Mouse (Mus musculus) myocyte (in vitro differentiated cells): ENCODE measurements around the gene Scamp3.

Experiments
- CEBPB ChIP-seq: IDR thresholded peaks from 2 replicates; pipeline ENCODE4 v1.6.1; 2011; ENCODE audit warnings: mild to moderate bottlenecking, moderate library complexity; ENCODE audit not compliant: poor library complexity, insufficient read depth, severe bottlenecking
- E2F4 ChIP-seq: IDR thresholded peaks from one replicate; pipeline ENCODE4 v1.6.1; 2011; ENCODE audit warnings: mild to moderate bottlenecking, control low read depth, moderate library complexity; ENCODE audit not compliant: insufficient read depth
- MAX ChIP-seq: IDR thresholded peaks from one replicate; pipeline ENCODE4 v1.6.1; 2011; ENCODE audit warnings: low read depth, mild to moderate bottlenecking, control low read depth
- MYOD1 ChIP-seq, 3 experiments: IDR thresholded peaks; one replicate each; pipeline ENCODE4 v1.6.1; 2011; ENCODE audit warnings: control low read depth in 2 of 3, low read depth in 2 of 3, mild to moderate bottlenecking in 2 of 3, moderate library complexity in 1 of 3; ENCODE audit not compliant: insufficient read length in 2 of 3, control insufficient read depth in 1 of 3
- MYOG ChIP-seq, 3 experiments: IDR thresholded peaks; one replicate each; pipeline ENCODE4 v1.6.1; 2011; ENCODE audit warnings: control low read depth in 2 of 3, low read depth in 2 of 3, mild to moderate bottlenecking in 2 of 3; ENCODE audit not compliant: insufficient read length in 2 of 3, control insufficient read depth in 1 of 3, insufficient read depth in 1 of 3
- POLR2A ChIP-seq: IDR thresholded peaks from one replicate; pipeline ENCODE4 v1.6.1; 2011; ENCODE audit warnings: low read depth, mild to moderate bottlenecking, control low read depth, moderate library complexity; ENCODE audit not compliant: insufficient read length
- TCF12 ChIP-seq: IDR thresholded peaks from one replicate; pipeline ENCODE4 v1.6.1; 2011; ENCODE audit warnings: mild to moderate bottlenecking, control low read depth; ENCODE audit not compliant: poor library complexity, insufficient read depth, severe bottlenecking
- TCF3 ChIP-seq: IDR thresholded peaks from one replicate; pipeline ENCODE4 v1.6.1; 2011; ENCODE audit warnings: low read depth, control low read depth; ENCODE audit not compliant: insufficient read length
- USF1 ChIP-seq: IDR thresholded peaks from one replicate; pipeline ENCODE4 v1.6.1; 2011; ENCODE audit warnings: low read depth, mild to moderate bottlenecking, control low read depth, moderate library complexity

DNA sequence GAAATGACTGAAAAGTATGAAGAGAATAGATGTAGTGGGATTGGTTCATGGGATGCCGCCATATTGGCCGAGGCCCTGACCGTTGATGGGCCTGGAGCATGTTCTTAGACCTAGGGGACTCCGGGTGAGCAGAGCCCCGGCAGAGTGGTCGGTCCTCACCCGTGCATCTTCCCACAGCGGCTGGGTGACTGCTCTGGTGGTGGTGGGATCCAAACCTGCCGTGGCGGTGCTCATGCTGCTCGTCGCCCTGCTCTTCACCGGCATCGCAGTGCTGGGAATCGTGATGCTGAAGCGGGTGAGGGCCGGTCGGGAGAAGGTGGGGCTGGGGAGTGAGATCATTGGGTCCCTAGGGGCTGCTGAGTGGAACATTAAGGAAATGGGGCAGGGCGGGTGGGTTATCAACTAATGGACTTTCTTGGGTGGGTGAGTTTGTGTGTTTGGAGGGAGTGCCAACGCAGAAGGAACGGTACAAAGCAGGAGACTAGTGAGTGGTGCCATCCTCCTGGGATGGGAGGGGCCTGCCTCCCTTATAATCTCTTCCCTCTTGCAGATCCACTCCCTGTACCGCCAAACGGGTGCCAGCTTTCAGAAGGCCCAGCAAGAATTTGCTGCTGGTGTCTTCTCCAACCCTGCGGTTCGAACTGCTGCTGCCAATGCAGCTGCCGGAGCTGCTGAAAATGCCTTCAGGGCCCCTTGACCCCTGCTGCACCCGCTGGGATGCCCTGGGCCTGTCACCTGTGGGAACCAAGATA lies 4.7 kb downstream of the Scamp3 start:
- TF ChIP-seq MAX (no peak), MYOG (IDR thresholded peaks at IDR 0.05; ENCODE audit: control insufficient read depth in 1 of 3, insufficient read depth in 1 of 3, insufficient read length in 2 of 3, low read depth in 2 of 3) (no peak), USF1 (no peak), E2F4 (no peak), TCF12 (no peak), TCF3 (no peak), POLR2A (no peak), CEBPB (no peak), MYOD1 (IDR thresholded peaks at IDR 0.05; ENCODE audit: control insufficient read depth in 1 of 3, insufficient read length in 2 of 3, low read depth in 2 of 3) (no peak)
